Mouse (Mus musculus) c-Kit-negative CD71-positive TER-119-positive erythroid progenitor cells, embryonic 14.5 days (primary cell): ENCODE measurements around the gene Prkn.

Experiments
- DNase-seq: peaks from one replicate; pipeline ENCODE4 v3.0.0-alpha.2; 2013; ENCODE audit warnings: low read depth, low spot score

Gene Prkn

DNA sequence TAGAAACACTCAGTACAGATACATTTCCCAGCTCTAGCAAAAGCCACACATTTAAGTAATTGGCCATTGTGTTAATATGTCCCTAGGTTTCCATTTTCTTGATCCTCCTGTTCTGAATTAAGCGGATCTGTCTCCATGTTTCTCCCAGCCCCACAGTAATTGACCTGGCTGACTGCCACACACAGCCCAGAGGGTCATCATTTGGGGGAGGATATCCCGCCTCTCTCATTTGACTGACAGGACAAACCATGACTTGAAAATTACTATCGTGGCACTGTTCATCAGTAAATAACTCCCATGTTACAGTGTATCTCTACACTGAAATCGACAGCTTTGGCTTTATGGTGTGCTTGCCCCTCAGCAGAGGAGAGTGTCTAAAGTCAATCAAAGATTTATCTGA is 146.9 kb downstream of the Prkn start:
- DNase-seq = no peak

DNA sequence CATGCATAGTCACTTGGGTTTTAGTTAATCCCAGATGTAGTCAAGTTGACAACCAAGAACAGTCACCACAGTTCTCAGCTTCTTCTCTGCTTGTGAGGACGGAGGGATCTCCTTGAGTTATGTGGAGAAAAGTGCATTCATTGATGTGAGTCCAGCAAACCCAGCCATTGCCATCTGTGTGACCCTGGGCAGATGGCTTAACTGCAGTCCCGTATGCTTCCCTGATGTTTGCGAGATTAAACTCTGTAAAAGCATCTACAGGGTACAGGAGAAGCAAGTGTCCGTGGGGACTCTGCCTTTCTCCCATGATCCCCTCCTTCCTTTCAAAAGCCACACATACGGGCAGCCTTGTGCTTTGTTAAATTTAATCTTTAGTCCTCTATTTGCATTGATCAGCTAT is 157.1 kb downstream of the Prkn start:
- DNase-seq = no peak

DNA sequence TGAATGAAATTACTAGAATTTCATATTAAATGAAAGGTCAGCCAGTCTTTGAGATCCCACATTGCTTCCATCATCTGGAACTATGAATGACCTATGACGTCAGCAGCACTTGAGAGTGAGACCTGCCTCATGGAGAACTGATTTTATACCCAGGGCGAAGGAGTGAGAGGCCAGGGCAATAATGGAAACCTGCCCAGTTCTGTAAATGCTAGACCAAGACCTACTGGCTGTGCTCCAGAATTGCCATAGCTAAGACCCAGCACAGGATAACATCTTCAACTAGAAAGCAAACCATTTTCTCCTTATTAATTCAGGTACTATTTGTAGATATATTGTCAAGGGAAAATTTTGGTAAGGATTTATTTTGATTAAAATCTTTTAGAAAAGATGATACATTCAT is 183.2 kb downstream of the Prkn start:
- no peak for DNase-seq

DNA sequence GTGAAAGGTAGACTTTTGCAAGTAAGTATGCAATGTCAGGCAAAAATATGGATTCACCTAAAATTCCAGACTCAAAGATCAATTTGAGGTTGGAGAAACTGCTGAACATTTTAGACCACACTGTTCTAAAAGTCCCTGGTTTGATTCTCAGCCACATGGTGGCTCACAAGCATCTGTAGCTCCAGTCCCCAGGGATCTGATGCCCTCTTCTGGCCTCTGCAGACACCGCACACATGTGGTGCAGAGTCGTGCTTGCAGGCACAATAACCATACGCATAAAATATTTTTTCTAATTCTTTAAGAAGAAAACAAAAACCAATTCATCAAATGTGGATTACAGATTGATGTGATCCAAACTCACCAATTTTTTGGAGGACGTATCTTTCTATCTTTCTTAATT is 189.2 kb downstream of the Prkn start:
- DNase-seq = no peak

DNA sequence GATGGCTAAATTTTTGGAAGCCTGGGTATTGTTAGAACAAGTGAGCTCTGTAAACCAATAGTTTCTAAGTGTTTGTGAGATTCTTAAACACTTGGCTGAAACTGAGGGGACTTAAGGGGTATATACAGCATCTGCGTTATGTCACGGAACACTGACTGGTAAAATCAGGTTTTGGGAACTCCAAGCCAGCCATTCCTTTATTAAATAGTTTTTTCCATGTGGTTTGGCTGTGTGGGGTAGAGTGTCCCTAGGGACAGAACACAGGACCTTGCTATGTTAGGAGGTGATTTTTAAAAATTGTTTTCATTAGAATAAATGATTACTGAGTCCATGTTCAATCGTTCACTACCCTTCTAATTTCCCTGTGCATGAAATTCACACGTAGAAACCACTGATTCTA is 190.8 kb downstream of the Prkn start:
- no peak for DNase-seq

DNA sequence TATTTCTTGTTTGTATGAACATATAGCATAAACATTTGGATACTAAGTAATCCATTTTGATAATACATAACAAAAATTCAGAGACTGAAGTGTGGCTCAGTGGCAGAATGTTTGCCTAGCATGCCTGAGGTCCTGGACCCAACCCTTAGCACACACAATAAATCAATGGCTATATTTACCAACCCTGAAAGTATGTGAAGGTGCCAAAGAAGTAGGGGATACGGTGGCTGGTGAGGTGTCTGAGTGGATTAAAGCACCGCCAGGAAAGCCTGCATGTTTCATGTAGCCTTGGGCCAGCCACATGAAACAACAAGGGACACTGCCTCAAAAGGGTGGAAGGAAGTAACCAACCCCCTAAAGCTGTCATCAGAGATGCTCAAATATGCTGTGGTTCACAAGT is 192.2 kb downstream of the Prkn start:
- DNase-seq = no peak

DNA sequence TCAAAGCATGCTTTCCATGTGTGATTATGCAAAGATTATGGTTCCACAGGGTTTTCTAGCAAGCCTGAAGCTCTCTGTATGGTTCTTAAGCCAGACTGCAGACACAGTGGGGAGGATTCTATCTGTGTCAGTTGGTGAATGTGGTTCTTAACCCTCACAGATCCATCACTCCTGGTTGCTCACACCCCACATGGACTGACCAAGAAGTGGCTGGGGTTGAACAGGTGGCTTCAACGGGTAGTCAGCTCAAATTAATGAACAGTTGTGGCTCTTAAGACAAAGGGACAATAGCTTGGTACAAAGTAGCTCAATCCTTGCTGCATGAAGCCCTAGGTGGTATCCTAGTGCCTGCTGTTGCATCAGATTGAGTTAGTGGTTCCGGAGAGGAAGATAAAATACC is 193.4 kb downstream of the Prkn start:
- no peak for DNase-seq

DNA sequence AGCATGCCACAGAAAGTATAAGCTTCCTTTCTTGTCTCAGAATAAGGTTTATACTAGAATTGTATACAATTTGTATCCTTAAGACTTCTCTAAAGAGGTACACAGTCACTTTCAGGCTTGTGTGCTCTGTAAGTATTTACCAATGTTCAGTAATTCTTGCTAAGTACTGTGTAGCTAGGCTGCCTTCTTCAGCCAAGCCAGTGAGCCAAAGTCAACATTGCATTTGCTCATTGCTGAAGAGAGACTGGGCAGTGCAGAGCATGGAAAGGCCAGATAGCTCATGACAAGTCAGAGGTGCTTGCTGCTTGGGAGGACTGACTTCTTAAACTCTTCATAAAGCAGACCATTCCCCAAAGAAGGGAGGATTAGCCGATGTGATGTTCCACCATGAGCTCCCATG is 198.1 kb downstream of the Prkn start:
- DNase-seq = no peak

DNA sequence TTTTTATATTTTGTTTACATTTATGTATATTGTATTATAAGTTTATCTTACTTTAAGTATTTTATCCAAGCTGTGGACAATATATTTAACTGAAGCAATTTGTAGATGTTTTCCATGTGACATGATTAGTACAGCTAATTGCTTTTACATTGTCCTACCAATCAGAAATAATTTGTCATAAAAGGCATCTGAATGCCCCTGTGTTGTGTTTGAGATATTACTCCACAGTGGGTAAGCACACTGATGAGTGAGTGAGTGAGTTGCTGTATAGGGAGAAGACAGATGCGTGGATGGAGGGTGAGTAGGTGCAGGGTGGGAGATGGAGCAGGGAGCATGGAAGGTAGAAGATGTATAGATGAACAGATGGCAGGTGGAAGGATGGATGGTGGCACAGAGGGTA is 218.8 kb downstream of the Prkn start:
- no peak for DNase-seq

DNA sequence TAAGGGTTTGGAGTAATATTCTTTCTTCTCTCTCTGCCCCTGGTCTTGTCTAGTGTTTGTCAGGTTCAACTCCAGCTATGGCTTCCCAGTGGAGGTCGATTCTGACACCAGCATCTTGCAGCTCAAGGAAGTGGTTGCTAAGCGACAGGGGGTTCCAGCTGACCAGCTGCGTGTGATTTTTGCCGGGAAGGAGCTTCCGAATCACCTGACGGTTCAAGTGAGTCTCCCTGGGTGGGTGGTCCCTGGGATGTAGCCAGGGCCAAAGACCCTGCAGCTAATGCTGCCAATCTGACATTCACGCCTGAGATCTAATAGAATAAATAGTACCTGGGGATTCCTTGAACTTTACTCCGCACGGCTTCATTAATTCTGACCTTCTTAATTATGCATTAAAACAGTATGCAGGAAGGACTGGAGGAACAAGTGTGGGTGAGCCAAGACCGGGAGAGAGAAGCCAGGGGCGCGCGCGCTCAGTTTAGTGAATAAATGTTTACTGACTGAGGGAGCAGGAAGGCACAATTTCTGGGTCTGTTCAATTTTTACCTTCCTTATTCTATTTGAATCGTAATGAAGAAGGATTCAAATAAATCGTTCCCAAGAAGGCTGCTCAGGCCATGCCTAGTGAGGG is 227.0 kb downstream of the Prkn start:
- DNase-seq = no peak

DNA sequence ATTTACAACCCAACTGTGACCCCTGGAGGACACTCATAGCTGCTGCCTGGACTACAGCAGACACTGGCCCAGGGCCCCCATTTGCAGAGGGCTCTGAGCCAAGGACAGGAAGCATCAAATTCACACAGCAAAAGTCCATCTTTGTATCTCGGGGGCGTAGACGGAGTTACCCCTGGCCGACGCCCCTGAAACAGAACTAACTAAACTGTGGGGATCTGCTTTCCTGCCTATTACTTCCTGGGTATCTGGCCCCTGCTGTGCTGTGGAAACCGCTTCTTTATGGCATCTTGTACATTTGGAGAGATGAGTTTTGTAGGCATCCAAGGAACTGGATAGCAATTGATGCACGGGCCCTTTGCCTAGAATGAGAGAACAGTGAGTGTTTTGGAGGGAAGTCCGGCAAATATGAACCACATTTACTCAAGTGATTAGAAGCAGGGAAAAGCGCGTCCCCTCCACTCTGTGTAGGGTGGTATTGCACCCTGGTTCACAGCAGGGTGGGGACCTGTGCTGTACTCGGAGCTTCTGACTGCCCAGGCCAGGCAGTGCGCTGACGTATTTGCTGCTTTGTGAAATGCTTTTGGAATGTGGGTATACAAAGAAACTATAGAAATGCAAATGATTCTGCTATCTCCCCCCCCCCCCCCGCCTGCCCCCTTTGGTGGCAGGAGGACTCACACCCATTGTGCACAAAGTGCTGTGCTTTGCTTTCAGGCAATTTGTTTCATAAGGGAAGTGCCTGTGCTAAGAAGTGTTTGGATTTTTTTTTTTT is 227.7 kb downstream of the Prkn start:
- DNase-seq = no peak

DNA sequence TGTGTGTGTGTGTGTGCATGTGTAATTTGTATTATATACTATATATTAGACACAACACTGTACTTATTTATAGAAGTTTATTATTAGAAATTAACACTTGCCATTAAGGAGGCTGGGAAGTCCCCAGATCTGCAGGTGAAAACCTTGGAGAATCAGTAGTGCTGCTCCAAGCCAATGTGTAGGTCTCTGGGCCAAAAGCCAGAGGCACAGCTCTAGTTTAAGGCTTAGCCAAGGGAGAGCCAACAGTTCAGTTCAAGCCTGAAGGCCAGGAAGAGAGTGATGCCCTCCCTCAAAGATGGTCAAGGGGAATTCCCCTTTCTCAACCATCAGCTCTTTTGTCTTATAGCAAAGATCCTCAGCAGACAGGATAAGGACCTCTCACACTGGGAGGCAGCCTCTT is 230.8 kb downstream of the Prkn start:
- no peak for DNase-seq

DNA sequence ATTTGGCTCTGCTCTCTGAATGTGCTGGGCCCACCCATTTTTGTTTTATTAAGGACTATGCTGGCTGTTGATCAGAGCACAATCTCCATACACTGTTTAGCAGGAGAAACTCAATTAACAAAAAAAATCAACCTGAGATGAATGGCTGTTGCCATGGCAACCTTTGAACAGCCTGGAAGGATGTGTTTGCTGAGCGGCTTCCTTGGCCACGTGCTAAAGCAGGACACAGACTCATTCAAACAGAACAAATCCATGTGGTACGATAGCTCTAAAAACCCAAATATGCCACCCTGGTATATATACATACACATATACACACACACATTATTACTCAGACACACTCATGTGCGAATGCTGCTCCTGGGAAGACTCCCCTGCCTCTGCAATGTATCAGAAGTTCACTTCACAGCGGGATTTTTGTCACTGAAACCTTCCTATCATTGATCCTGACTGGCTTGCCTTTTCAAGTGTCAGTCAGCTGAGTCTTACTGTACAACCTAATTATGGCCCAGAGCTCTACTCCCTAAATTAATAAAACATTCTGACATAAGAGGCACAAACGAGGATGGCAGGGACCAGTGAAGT is 236.2 kb downstream of the Prkn start:
- DNase-seq = no peak

DNA sequence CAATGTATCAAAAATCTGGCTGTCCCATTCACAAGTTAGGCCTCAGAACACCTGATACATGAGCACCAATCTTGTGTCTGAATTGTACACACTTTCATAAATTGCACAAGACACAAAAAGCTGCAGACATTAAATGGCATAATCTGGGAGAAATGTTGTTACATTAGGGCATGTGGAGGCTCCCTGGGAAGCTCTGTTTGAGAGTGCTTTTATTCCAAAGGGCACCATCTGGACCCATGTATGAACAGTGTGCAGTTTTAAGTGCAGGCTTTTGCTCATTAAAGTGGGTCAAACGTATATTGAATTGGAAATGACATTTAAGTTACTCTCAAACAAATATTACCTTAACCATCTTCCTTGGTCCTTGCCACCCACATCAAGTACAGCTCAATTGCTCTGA is 246.3 kb downstream of the Prkn start:
- DNase-seq = no peak

DNA sequence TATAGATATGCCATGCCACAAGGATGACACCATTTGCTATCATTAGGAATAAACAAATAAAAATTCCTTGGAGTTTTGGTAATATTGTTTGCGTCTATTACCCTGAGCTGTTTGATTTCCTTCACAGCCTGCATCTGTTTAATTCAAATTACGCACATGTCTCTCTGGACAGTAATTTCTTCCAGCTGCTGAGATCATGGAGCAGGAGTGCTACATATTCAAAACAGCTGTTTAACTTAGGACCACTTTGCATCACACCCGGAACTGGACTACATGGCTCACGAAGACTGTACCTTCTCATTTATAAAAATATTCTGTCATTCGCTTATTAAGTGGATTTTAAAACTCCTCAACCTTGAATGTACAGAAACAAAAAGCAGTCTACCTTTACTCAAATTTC is 246.9 kb downstream of the Prkn start:
- DNase-seq = no peak

DNA sequence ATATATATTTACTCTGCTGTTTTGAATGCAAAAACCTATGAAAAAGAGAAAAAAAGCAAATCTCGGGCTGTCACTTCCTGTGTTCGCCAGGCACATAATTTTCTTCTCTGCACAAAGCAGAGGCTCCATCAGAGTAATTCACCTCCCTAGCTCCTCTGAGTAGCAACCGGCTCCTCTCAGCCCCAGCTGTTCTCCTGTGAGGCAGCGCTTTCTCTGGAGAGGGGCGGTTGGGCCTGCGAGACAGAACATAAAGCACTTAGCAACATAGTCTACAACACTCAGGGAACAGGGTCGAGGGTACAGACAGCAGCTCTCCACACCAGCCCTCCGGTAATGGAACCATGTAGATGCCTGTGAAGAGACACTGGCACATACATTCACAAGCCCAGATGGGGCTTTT is 247.6 kb downstream of the Prkn start:
- no peak for DNase-seq

DNA sequence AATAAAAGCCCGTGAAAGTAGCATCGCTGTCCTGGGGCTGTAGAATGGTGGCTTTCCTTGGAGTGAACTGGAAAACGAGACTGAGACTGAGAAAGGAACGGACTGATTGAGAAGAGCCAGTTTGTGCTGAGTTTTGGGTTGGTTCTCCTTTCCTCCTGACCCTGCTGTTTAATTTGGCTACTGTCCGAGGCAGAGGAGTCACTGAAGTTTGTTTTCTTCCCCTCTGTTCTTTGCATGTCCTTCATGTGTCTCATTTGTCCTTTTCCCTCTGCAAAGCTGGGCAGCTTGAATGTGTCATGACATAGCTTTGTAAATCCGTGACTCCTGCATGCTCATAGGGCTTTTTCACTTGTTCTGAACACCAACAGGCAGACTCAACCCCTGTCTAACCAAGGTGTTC is 249.2 kb downstream of the Prkn start:
- DNase-seq = no peak

DNA sequence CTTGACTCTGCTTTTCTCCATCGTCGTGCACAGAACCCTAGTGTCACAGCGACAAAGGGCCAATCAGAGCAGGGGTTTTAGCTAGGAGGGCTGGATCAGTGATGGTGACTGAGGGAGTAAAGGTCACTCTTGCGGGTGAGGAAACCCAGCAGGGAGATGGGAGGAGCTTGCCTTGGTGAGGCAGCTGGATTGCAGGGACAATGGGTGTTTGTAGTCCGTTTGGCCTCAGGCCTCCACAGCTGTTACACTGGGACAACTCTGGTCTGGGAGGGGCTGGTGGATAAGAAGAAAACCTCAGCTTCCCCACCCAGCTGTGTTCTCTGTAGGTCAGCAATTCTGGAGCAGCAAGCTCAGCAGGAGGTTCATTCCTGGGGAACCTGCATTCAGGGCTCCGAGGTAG is 252.7 kb downstream of the Prkn start:
- no peak for DNase-seq

DNA sequence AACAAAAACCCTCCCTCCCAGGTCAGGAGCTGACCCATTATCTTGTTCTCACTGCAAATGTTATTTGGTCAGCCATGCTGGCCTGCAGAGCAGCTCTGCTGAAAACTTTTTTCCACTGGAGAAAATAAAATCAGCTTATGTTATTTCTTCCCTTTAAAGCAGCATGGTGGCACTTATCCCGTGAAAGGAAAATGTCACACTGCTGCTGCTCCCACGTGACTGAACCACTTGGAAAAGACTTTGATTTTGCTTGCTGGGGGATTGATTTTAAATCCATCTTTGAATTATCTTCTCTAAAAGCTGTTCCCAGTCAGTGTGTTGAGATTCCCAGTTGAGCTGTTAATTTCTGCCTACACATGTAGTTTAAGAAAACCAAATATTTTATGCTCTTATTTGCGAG is 253.1 kb downstream of the Prkn start:
- no peak for DNase-seq

DNA sequence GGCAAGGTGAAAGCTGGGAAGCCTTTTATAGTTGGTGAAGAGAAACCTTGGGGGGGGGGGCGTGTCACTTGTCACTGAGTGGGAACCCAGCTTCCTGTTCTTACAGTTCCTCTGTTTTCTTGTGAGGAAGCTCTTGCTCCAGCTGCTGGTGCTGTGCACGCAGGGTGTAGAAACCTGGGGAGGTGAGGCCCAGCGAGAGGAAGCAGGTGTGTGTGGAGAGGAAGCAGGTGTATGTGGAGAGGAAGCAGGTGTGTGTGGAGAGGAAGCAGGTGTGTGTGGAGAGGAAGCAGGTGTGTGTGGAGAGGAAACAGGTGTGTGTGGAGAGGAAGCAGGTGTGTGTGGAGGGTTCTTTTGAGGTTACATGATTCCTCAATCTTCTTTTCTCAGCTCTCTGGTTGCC is 266.8 kb downstream of the Prkn start:
- no peak for DNase-seq

DNA sequence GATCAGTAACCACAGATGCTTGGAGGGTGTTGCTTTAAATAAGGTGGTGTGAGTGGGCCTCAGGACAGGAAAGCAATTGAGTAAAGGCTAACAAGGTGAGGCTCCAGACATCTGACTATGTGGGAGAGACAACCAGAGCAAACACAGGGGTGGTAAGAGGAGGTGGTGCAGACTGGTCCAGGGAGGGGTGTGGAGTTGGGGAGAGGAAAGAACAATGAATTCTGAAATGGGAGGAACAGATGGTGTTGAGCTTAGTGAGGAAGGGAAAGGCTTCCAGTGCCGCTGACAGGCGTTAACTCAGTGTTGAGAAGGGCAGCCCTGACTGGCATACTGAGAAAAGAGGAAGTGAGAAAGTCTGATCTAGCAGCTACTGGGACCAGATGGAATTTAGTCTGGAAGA is 267.7 kb downstream of the Prkn start:
- no peak for DNase-seq

DNA sequence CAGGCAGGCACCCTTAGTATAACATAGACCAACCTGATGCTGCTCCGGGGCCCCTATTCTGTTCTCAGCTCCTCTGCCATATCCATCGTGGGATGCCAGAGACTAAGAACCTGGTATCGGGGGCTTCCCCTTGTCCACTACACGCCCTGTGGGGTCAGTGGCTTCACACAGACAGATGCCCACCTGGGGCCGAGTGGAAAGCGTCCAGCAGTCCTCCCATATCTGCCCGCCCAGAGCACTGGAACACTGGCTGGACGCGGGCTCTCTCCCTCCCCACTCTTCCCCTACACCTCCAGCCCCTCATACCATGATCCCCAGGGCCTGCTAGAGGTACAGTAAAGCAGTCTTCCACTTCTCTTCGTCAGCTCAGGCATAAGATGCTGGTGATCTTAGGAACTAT is 277.3 kb downstream of the Prkn start:
- no peak for DNase-seq

DNA sequence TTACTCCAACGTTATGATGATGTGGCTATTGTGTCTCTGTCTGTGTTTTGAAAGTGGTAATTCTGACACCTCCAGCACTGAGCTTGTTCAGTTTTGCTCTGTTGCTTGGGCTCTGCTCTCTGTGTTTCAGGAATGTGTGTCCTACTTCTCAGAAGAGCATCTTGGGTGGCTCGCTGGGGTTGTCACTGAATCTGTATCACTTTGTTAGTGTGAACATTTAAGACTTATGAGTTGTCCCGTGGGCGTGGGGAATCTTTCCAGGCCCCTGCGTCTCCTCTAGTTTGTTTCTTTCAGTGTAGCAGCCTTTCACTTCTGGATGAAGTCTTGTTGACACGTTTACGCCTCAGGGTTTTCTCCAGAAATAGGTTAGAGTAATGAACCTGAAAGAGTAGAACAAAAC is 283.9 kb downstream of the Prkn start:
- DNase-seq = no peak
